Mouse (Mus musculus): ENCODE data around the gene Faah. TPM values are rescaled to one million over a fixed set of nuclear protein-coding genes. Genes with fewer than 3 reads are reported as not detected.

Gene Faah
- polyA plus RNA-seq, 1 experiment from 2014 or later = 0.61 TPM

Other genes starting within 250 kb of the Faah start
- gene Tex38, start 236.9 kb downstream of the Faah start, polyA plus RNA-seq (2015; fragmentation: Nextera tagmentation; extraction: Ambion mirVana) = 0.31 and 0.50 TPM in 2 replicates
- gene Atpaf1, start 233.1 kb downstream of the Faah start, polyA plus RNA-seq (2015; fragmentation: Nextera tagmentation; extraction: Ambion mirVana) = 60.5 and 60.8 TPM in 2 replicates
- 12.6 and 14.4 TPM in 2 replicates for gene Mob3c, start 189.8 kb downstream of the Faah start, polyA plus RNA-seq (2015; fragmentation: Nextera tagmentation; extraction: Ambion mirVana)
- gene Mknk1, start 178.7 kb downstream of the Faah start, polyA plus RNA-seq (2015; fragmentation: Nextera tagmentation; extraction: Ambion mirVana) = 29.6 and 32.9 TPM in 2 replicates
- not detected in 2 replicates for gene Kncn, start 133.5 kb downstream of the Faah start, polyA plus RNA-seq (2015; fragmentation: Nextera tagmentation; extraction: Ambion mirVana)
- not detected in 2 replicates for gene 6430628N08Rik, start 127.3 kb downstream of the Faah start, polyA plus RNA-seq (2015; fragmentation: Nextera tagmentation; extraction: Ambion mirVana)
- 0.18 TPM in 1 of 2 replicates, not detected in the other for gene Dmbx1, start 78.0 kb downstream of the Faah start, polyA plus RNA-seq (2015; fragmentation: Nextera tagmentation; extraction: Ambion mirVana)
- gene Nsun4, start 36.0 kb upstream of the Faah start, polyA plus RNA-seq (2015; fragmentation: Nextera tagmentation; extraction: Ambion mirVana) = 19.8 and 20.0 TPM in 2 replicates
- gene Uqcrh, start 57.1 kb upstream of the Faah start, polyA plus RNA-seq (2015; fragmentation: Nextera tagmentation; extraction: Ambion mirVana) = 456 and 481 TPM in 2 replicates
- gene Lrrc41, start 57.3 kb upstream of the Faah start, polyA plus RNA-seq (2015; fragmentation: Nextera tagmentation; extraction: Ambion mirVana) = 83.1 and 86.8 TPM in 2 replicates
- gene Rad54l, start 105.8 kb upstream of the Faah start, polyA plus RNA-seq (2015; fragmentation: Nextera tagmentation; extraction: Ambion mirVana) = 38.0 TPM in 2 replicates
- 63.4 and 69.0 TPM in 2 replicates for gene Pomgnt1, start 105.9 kb upstream of the Faah start, polyA plus RNA-seq (2015; fragmentation: Nextera tagmentation; extraction: Ambion mirVana)
- gene Lurap1, start 133.4 kb upstream of the Faah start, polyA plus RNA-seq (2015; fragmentation: Nextera tagmentation; extraction: Ambion mirVana) = 2.3 and 2.6 TPM in 2 replicates
- gene Tspan1, start 149.7 kb upstream of the Faah start, polyA plus RNA-seq (2015; fragmentation: Nextera tagmentation; extraction: Ambion mirVana) = 0.10 TPM in 1 of 2 replicates, not detected in the other
- gene 1700042G07Rik, start 155.4 kb upstream of the Faah start, polyA plus RNA-seq (2015; fragmentation: Nextera tagmentation; extraction: Ambion mirVana) = not detected in 2 replicates
- gene Gm49337, start 155.5 kb upstream of the Faah start, polyA plus RNA-seq (2015; fragmentation: Nextera tagmentation; extraction: Ambion mirVana) = not detected in 2 replicates
- gene Pik3r3, start 203.7 kb upstream of the Faah start, polyA plus RNA-seq (2015; fragmentation: Nextera tagmentation; extraction: Ambion mirVana) = 25.3 and 27.9 TPM in 2 replicates